Mouse (Mus musculus) limb, embryonic 14.5 days (tissue): ENCODE data around the gene Rhobtb1. TPM values are rescaled to one million over a fixed set of nuclear protein-coding genes. Genes with fewer than 3 reads are reported as not detected.

Experiments
- ATAC-seq: fragments of 200-750 bp; cut with Nextera tagmentation; 2 replicates; pipeline ENCODE4 v1.8.0; 2017; ENCODE audit warnings: low read depth, moderate number of reproducible peaks, moderate TSS enrichment; ENCODE audit not compliant: low FRiP score
- DNase-seq: peaks from one replicate; pipeline ENCODE4 v3.0.0-alpha.2; 2015; ENCODE audit warnings: low spot score
- H3K27ac ChIP-seq: fragments of 300-500 bp; sonication (generic); replicated peaks from 2 replicates; pipeline ENCODE4 v1.5.1; 2014; ENCODE audit warnings: low read depth, mild to moderate bottlenecking, low read length, moderate library complexity, mixed read lengths
- H3K27me3 ChIP-seq: fragments of 300-500 bp; sonication (generic); 2 replicates; pipeline ENCODE4 v1.6.1; 2014; ENCODE audit warnings: low read length, mixed read lengths; ENCODE audit not compliant: control insufficient read depth, insufficient read depth
- H3K36me3 ChIP-seq: fragments of 300-500 bp; sonication (generic); 2 replicates; pipeline ENCODE4 v1.6.1; 2014; ENCODE audit warnings: mild to moderate bottlenecking, low read length, moderate library complexity, mixed read lengths; ENCODE audit not compliant: control insufficient read depth, insufficient read depth
- H3K4me1 ChIP-seq: fragments of 300-500 bp; sonication (generic); 2 replicates; pipeline ENCODE4 v1.6.1; 2014; ENCODE audit warnings: antibody characterized with exemption, low read length, mixed read lengths; ENCODE audit not compliant: control insufficient read depth, insufficient read depth
- H3K4me2 ChIP-seq: fragments of 300-500 bp; sonication (generic); replicated peaks from 2 replicates; pipeline ENCODE4 v1.6.1; 2014; ENCODE audit warnings: low read depth, mild to moderate bottlenecking, low read length, moderate library complexity; ENCODE audit not compliant: severe bottlenecking
- H3K4me3 ChIP-seq: fragments of 300-500 bp; sonication (generic); replicated peaks from 2 replicates; pipeline ENCODE4 v1.5.1; 2014; ENCODE audit warnings: low read length
- H3K9ac ChIP-seq: fragments of 300-500 bp; sonication (generic); 2 replicates; pipeline ENCODE4 v1.6.1; 2014; ENCODE audit warnings: mild to moderate bottlenecking, low read depth, low read length, moderate library complexity; ENCODE audit not compliant: severe bottlenecking
- H3K9me3 ChIP-seq: fragments of 300-500 bp; sonication (generic); 2 replicates; pipeline ENCODE4 v1.6.1; 2016; ENCODE audit warnings: low read length; ENCODE audit not compliant: control insufficient read depth
- POLR2A ChIP-seq: fragments of 200-500 bp; IDR thresholded peaks from 2 replicates; pipeline ENCODE4 v1.8.0; 2012; ENCODE audit warnings: inconsistent platforms, mild to moderate bottlenecking, moderate library complexity, borderline replicate concordance; ENCODE audit not compliant: insufficient read depth, insufficient read length; ENCODE audit errors: extremely low read depth
- WGBS: fragments of 180-500 bp; shearing (Covaris S2); extraction: QIAGEN DNeasy Blood & Tissue Kit; methylation state at CpG from one replicate; pipeline ENCODE4 v1.1.7; 2014; 5-methylcytosine and 5-hydroxymethylcytosine counted together
- polyA plus RNA-seq, 2 experiments: library from polyadenylated mRNA; depleted of rRNA in 1 of 2; stranded (reverse) in 1 of 2; unstranded in 1 of 2; fragments of >200 nt; fragmentation: Nextera tagmentation in 1 of 2; extraction: Ambion mirVana in 1 of 2; gene quantifications; 2 replicates each; pipeline versions ENCODE4 v1.2.1 to v1.2.3; 2012 to 2014

The Rhobtb1 gene
- polyA plus RNA-seq, 2 experiments, result 17.5 to 35.0 TPM

DNA sequence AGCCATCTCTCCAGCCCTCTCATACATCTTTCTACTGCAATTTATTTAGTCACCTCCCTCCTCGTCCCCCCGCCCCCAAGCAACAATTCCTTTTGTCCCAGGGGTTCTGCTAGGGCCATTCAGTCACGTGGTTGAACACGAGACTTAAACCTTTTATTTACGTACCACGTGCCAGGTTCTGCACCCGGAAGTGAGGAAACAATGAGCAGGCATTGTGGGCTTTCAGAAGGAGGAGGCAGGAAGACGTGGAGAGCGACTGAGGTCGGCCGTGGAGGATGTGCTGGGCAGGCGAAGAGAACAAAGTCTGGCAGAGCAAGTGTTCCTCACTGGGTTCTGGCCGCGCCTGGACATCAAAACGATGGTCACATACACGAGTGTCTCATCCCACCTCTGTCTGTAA, 160.6 kb downstream of the Rhobtb1 start:
- H3K4me3 ChIP-seq, result no peak overlapping the region
- no peaks in the 10 kb centered on the region for H3K27me3 ChIP-seq
- H3K9me3 ChIP-seq, result no peaks in the 10 kb centered on the region
- H3K27ac ChIP-seq, result no peak overlapping the region
- no peak for ATAC-seq
- 81% methylated on average over 16 of the region's 16 CpGs for WGBS
- no peak for DNase-seq
- H3K36me3 ChIP-seq, result no peaks in the 10 kb centered on the region
- H3K9ac ChIP-seq, result no peak overlapping the region
- H3K4me2 ChIP-seq, result no peak overlapping the region
- H3K4me1 ChIP-seq, result peaks cover 12% of the 10 kb centered on the region; the same call in 1 of the 2 replicates
- no peak for TF ChIP-seq POLR2A

DNA sequence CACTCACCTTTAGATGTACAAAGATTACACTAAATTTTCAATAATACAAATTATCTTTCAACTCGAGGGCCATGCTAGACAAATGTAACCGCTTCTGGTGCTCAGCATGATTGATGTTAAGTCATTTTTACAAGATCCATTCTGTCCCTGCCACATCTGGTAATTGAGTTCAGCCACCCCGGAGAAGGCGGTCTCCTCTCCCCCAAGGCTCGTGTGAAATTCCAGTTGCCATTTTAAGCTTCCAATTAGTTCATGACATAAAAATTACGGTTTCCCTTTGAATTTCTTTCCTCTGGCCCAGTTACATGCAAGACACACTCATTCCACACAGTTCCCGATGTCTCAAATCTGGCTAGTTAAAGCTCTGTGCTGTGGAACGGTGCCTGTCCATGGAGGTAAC, 162.7 kb downstream of the Rhobtb1 start:
- WGBS, result 8% methylated on average over 8 of the region's 8 CpGs
- no peak overlapping the region; the same call in 1 of the 2 replicates for H3K27ac ChIP-seq
- no peak for DNase-seq
- no peak overlapping the region for H3K4me3 ChIP-seq
- no peaks in the 10 kb centered on the region for H3K27me3 ChIP-seq
- ATAC-seq, result no peak
- no peak for TF ChIP-seq POLR2A
- H3K9ac ChIP-seq, result no peak overlapping the region
- peaks cover 12% of the 10 kb centered on the region; the same call in 1 of the 2 replicates for H3K4me1 ChIP-seq
- no peaks in the 10 kb centered on the region for H3K36me3 ChIP-seq
- peak overlapping the region; percentile 6 for H3K4me2 ChIP-seq
- H3K9me3 ChIP-seq, result peaks cover 5% of the 10 kb centered on the region; the same call in 1 of the 2 replicates

DNA sequence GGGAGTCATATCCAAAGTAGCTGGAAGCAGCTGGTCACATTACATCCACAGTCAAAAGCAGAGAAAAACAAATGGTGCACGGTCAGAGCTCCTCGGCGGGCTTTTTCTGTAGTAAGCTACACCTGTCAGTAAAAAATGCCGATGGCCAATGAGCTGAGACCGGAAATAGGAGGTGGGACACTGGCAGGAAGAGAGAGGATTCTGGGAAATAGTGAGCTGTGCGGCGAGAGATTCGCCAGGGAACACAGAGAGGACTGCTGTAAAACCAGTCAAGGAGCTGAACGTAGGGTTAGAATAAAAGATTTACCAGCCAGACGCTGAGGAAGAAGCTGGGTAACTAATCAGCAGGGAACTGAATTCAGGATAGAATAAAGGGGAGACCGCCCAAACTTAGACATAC, 167.3 kb downstream of the Rhobtb1 start:
- ATAC-seq (no peak), DNase-seq (no peak)
- H3K9ac ChIP-seq, result no peak overlapping the region
- H3K4me2 ChIP-seq, result no peak overlapping the region
- TF ChIP-seq POLR2A, result no peak
- WGBS, result 90% methylated on average over 11 of the region's 11 CpGs
- no peak overlapping the region for H3K4me3 ChIP-seq
- H3K9me3 ChIP-seq, result peaks cover 6% of the 10 kb centered on the region; the same call in 1 of the 2 replicates
- peaks cover 21% of the 10 kb centered on the region for H3K4me1 ChIP-seq
- no peak overlapping the region for H3K27ac ChIP-seq
- H3K27me3 ChIP-seq, result no peaks in the 10 kb centered on the region
- no peaks in the 10 kb centered on the region for H3K36me3 ChIP-seq

DNA sequence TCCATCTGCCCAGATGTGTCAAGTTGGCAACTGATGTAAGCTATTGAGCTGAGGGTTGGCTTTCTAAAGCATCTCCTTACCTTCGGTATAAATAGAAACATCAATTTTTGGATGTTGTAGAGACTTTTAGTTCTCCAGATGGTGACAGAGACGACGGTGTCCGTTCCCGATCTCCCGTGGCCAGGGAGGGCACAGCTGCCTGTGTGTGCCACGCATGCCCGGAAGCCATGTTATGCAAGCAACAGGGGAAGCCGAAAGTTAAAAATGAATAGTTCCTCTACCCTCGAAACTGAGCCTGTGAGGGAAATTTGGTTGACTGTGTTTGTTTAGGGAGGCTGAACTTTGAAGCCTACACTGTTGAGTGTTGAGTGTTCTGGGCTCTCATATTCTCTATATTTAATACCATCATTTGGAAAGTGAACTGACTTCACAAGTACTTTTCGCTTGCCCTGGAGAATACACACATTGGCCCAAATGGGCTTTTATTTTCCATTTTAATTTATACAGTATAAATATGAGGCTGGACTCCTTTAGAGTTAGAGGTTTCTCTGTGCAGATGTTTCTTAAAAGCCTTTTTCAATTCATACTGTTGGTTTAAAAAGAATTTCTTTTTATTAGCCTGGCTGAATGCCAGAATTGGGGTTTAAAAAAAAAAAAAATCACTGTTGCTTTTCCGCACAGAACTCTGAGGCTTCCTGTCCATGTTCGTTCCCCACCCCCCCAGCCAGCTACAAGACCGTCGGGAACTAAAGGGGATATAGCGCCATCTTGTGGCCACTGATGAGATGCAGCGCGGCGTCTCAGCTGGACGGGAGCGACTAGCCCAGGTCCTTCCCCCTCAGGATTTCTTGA, 169.7 kb downstream of the Rhobtb1 start:
- Histone ChIP-seq H3K4me2 (peak overlapping the region; percentile 22), H3K27me3 (no peaks in the 10 kb centered on the region), H3K9me3 (peaks cover 6% of the 10 kb centered on the region; the same call in 1 of the 2 replicates), H3K36me3 (no peaks in the 10 kb centered on the region), H3K4me3 (no peak overlapping the region), H3K27ac (peak overlapping the region; percentile 72), H3K4me1 (peaks cover 9% of the 10 kb centered on the region), H3K9ac (no peak overlapping the region)
- 25% methylated on average over 21 of the region's 21 CpGs for WGBS
- TF ChIP-seq POLR2A, result no peak
- ATAC-seq, result peak; percentile 93
- DNase-seq, result peak; percentile 98

DNA sequence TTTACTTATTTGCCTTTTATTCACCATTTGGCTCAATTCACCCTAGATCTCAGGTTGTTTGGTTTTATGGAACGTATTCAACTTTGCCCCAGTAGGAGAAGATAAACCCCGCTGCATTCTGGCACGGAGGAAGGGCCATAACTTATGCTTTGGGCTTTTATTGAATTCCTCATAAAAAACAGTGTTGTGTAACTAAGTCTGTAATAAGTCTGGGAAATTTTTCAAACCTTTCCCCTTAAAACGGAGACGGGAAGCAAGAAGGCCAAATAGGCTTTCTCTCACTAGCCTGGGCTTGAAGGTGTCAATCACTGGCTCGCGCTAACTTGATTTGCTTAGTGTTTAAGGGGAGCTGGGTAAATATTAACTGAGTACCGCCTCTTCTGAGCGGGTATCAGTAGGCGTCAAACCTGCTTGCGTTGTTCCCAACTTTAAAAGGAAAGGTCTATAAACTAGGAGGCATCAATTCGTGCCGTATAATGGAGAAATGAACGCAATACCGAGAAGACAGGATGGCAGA, 170.3 kb downstream of the Rhobtb1 start:
- no peak overlapping the region for H3K9ac ChIP-seq
- H3K4me2 ChIP-seq, result peak overlapping the region; percentile 22
- peaks cover 6% of the 10 kb centered on the region; the same call in 1 of the 2 replicates for H3K9me3 ChIP-seq
- H3K4me1 ChIP-seq, result peaks cover 9% of the 10 kb centered on the region
- 22% methylated on average over 15 of the region's 15 CpGs for WGBS
- ATAC-seq, result peak; percentile 65
- no peak overlapping the region for H3K27ac ChIP-seq
- no peak for TF ChIP-seq POLR2A
- no peaks in the 10 kb centered on the region for H3K27me3 ChIP-seq
- H3K4me3 ChIP-seq, result no peak overlapping the region
- DNase-seq, result no peak
- H3K36me3 ChIP-seq, result no peaks in the 10 kb centered on the region
